Mouse (Mus musculus) CH12.LX (cell line): Measurements from ENCODE around the gene Ccdc97. TPM values are rescaled to one million over a fixed set of nuclear protein-coding genes. Genes with fewer than 3 reads are reported as not detected.

ENCODE experiments used
- DNase-seq: peaks from one replicate; pipeline ENCODE4 v3.0.0-alpha.2; 2013; ENCODE audit errors: extremely low read depth
- H3K27ac ChIP-seq: 2 replicates; pipeline ENCODE4 v1.5.1; 2012; ENCODE audit warnings: low read depth, mild to moderate bottlenecking, control low read depth, moderate library complexity; ENCODE audit not compliant: insufficient read depth
- H3K27me3 ChIP-seq: replicated peaks from 2 replicates; pipeline ENCODE3; 2012; ENCODE audit warnings: inconsistent platforms
- H3K36me3 ChIP-seq, 2 experiments: replicated peaks in 1 of 2; 2 replicates each; pipeline versions ENCODE3 to v1.6.1; 2012; ENCODE audit warnings: inconsistent platforms in 1 of 2, low read length in 1 of 2, mild to moderate bottlenecking in 1 of 2, mixed read lengths in 1 of 2, moderate library complexity in 1 of 2; ENCODE audit not compliant: control insufficient read depth in 1 of 2, insufficient read depth in 1 of 2
- H3K4me1 ChIP-seq, 2 experiments: 2 replicates each; pipeline ENCODE4 v1.6.1; 2012; ENCODE audit warnings: inconsistent platforms in 1 of 2, moderate library complexity in 1 of 2; ENCODE audit not compliant: insufficient read depth in 2 of 2, control insufficient read depth in 1 of 2
- H3K4me2 ChIP-seq: 2 replicates; pipeline ENCODE4 v1.6.1; 2012; ENCODE audit warnings: low read depth, mild to moderate bottlenecking, control low read depth; ENCODE audit not compliant: poor library complexity, insufficient read depth, severe bottlenecking
- H3K4me3 ChIP-seq, 3 experiments: fragments of 150-350 bp in 1 of 3; sonication (generic) in 1 of 3; replicated peaks in 1 of 3; 2 replicates each; pipeline versions ENCODE3 to v1.5.1; 2011 to 2012; ENCODE audit warnings: low read depth in 2 of 3, low read length in 2 of 3, mild to moderate bottlenecking in 2 of 3, moderate library complexity in 2 of 3, control low read depth in 1 of 3, improper control_type of control experiment in 1 of 3, inconsistent platforms in 1 of 3, mixed read lengths in 1 of 3; ENCODE audit not compliant: poor library complexity in 1 of 3
- H3K79me2 ChIP-seq: replicated peaks from 2 replicates; pipeline ENCODE4 v1.6.1; 2012; ENCODE audit warnings: mild to moderate bottlenecking, moderate library complexity; ENCODE audit not compliant: control insufficient read depth, poor library complexity, insufficient read depth, severe bottlenecking; ENCODE audit errors: extremely low read depth
- H3K9ac ChIP-seq: 2 replicates; pipeline ENCODE4 v1.6.1; 2012; ENCODE audit warnings: low read depth, mild to moderate bottlenecking, control low read depth, moderate library complexity; ENCODE audit not compliant: insufficient read depth
- H3K9me3 ChIP-seq: replicated peaks from 2 replicates; pipeline ENCODE3; 2012; ENCODE audit warnings: low read length, inconsistent platforms, mixed read lengths
- CHD1 ChIP-seq: IDR thresholded peaks from 2 replicates; pipeline ENCODE4 v1.6.1; 2012; ENCODE audit warnings: low read depth, low read length, improper control_type of control experiment, inconsistent platforms
- CTCF ChIP-seq, 2 experiments: IDR thresholded peaks in 1 of 2; conservative IDR thresholded peaks in 1 of 2; 2 replicates each; pipeline ENCODE4 v1.5.1; 2011 to 2012; ENCODE audit warnings: low read depth in 2 of 2, low read length in 2 of 2, improper control_type of control experiment in 1 of 2, inconsistent platforms in 1 of 2, mild to moderate bottlenecking in 1 of 2, moderate library complexity in 1 of 2
- ETS1 ChIP-seq: conservative IDR thresholded peaks from 2 replicates; pipeline ENCODE4 v1.6.1; 2012; ENCODE audit warnings: low read depth, mild to moderate bottlenecking, inconsistent platforms, low read length, improper control_type of control experiment, moderate library complexity
- HCFC1 ChIP-seq: IDR thresholded peaks from 2 replicates; pipeline ENCODE4 v1.6.1; 2012; ENCODE audit warnings: low read depth, mild to moderate bottlenecking, inconsistent platforms, low read length, improper control_type of control experiment
- JUN ChIP-seq: IDR thresholded peaks from 2 replicates; pipeline ENCODE4 v1.6.1; 2011; ENCODE audit warnings: low read depth, mild to moderate bottlenecking, low read length, improper control_type of control experiment, moderate library complexity; ENCODE audit not compliant: insufficient read depth
- JUND ChIP-seq: conservative IDR thresholded peaks from 2 replicates; pipeline ENCODE4 v1.6.1; 2011; ENCODE audit warnings: low read depth, low read length, improper control_type of control experiment
- MAFK ChIP-seq: IDR thresholded peaks from 2 replicates; pipeline ENCODE4 v1.6.1; 2011; ENCODE audit warnings: low read length, improper control_type of control experiment; ENCODE audit not compliant: insufficient replicate concordance
- MAX ChIP-seq: IDR thresholded peaks from 2 replicates; pipeline ENCODE4 v1.6.1; 2011; ENCODE audit warnings: low read length, improper control_type of control experiment
- MAZ ChIP-seq: IDR thresholded peaks from 2 replicates; pipeline ENCODE4 v1.6.1; 2012; ENCODE audit warnings: low read depth, mild to moderate bottlenecking, inconsistent platforms, low read length, improper control_type of control experiment, moderate library complexity
- MEF2A ChIP-seq: IDR thresholded peaks from 2 replicates; pipeline ENCODE4 v1.6.1; 2014; ENCODE audit warnings: low read depth, mild to moderate bottlenecking, inconsistent platforms, low read length, improper control_type of control experiment, borderline replicate concordance
- MXI1 ChIP-seq: IDR thresholded peaks from 2 replicates; pipeline ENCODE4 v1.6.1; 2011; ENCODE audit warnings: mild to moderate bottlenecking, low read depth, low read length, improper control_type of control experiment
- NELFE ChIP-seq: IDR thresholded peaks from 2 replicates; pipeline ENCODE4 v1.6.1; 2011; ENCODE audit warnings: low read depth, low read length, improper control_type of control experiment
- NRF1 ChIP-seq: IDR thresholded peaks from 2 replicates; pipeline ENCODE4 v1.6.1; 2014; ENCODE audit warnings: low read depth, mild to moderate bottlenecking, inconsistent platforms, low read length, improper control_type of control experiment, moderate library complexity
- PAX5 ChIP-seq: IDR thresholded peaks from 2 replicates; pipeline ENCODE4 v1.6.1; 2012; ENCODE audit warnings: low read length, inconsistent platforms, mixed read lengths
- POLR2AphosphoS2 ChIP-seq: IDR thresholded peaks from 2 replicates; pipeline ENCODE4 v1.6.1; 2011; ENCODE audit warnings: low read depth, low read length, improper control_type of control experiment
- RAD21 ChIP-seq: IDR thresholded peaks from 2 replicates; pipeline ENCODE4 v1.6.1; 2011; ENCODE audit warnings: low read depth, mild to moderate bottlenecking, low read length, improper control_type of control experiment, moderate library complexity
- RCOR1 ChIP-seq: conservative IDR thresholded peaks from 2 replicates; pipeline ENCODE4 v1.6.1; 2012; ENCODE audit warnings: low read depth, mild to moderate bottlenecking, inconsistent platforms, low read length, improper control_type of control experiment
- SIN3A ChIP-seq: IDR thresholded peaks from 2 replicates; pipeline ENCODE4 v1.6.1; 2012; ENCODE audit warnings: low read length, improper control_type of control experiment, inconsistent platforms
- SMC3 ChIP-seq: IDR thresholded peaks from 2 replicates; pipeline ENCODE4 v1.6.1; 2011; ENCODE audit warnings: low read depth, low read length, improper control_type of control experiment
- TBP ChIP-seq: conservative IDR thresholded peaks from 2 replicates; pipeline ENCODE4 v1.6.1; 2011; ENCODE audit warnings: low read depth, low read length, improper control_type of control experiment
- TCF12 ChIP-seq: IDR thresholded peaks from 2 replicates; pipeline ENCODE4 v1.6.1; 2014; ENCODE audit warnings: low read depth, mild to moderate bottlenecking, inconsistent platforms, low read length, improper control_type of control experiment
- UBTF ChIP-seq: IDR thresholded peaks from 2 replicates; pipeline ENCODE4 v1.6.1; 2012; ENCODE audit warnings: low read depth, mild to moderate bottlenecking, inconsistent platforms, low read length, improper control_type of control experiment, moderate library complexity
- ZKSCAN1 ChIP-seq: IDR thresholded peaks from 2 replicates; pipeline ENCODE4 v1.6.1; 2012; ENCODE audit warnings: low read depth, inconsistent platforms, low read length, improper control_type of control experiment, borderline replicate concordance
- ZMIZ1 ChIP-seq: IDR thresholded peaks from 2 replicates; pipeline ENCODE4 v1.6.1; 2012; ENCODE audit warnings: low read depth, mild to moderate bottlenecking, inconsistent platforms, low read length, improper control_type of control experiment
- dilution Hi-C: fragments of 300-500 bp; cut with MboI; formaldehyde crosslinking; loops from 2 replicates; pipeline ENCODE4 v1.14.3; 2020; ENCODE audit warnings: low sequenced_read_pairs; ENCODE audit not compliant: extremely low pct_unique_long_range_greater_than_20kb, extremely low pct_ligation_motif_present
- in situ Hi-C: fragments of 300-500 bp; cut with MboI; formaldehyde crosslinking; loops from 3 replicates; pipeline ENCODE4 v1.14.3; 2019; ENCODE audit warnings: low sequenced_read_pairs, low pct_ligation_motif_present, low pct_unique_long_range_greater_than_20kb, mixed read lengths
- polyA plus RNA-seq: library from polyadenylated mRNA; unstranded; fragments of >175 nt; gene quantifications from 2 replicates; pipeline ENCODE4 v1.2.1, GENCODE M21; 2012; ENCODE audit warnings: low read depth; ENCODE audit not compliant: insufficient read length
- total RNA-seq, 2 experiments: library from RNA; depleted of rRNA; stranded (reverse); fragments of 300-350 nt in 1 of 2; fragments of >200 nt in 1 of 2; gene quantifications; 2 replicates each; pipeline ENCODE4 v1.2.3; 2012 to 2014

Gene Ccdc97
- total and polyA plus RNA-seq, 3 experiments: 5.7 to 44.8 (median 14.1) TPM

- Histone ChIP-seq H3K9me3 (no peaks in the 10 kb centered on the region), H3K9ac (peak overlapping the region; percentile 98), H3K27ac (peak overlapping the region; percentile 64), H3K4me1 (peaks cover 21 to 45% of the 10 kb centered on the region in 2 experiments), H3K36me3 (peaks cover 10 to 44% of the 10 kb centered on the region in 2 experiments), H3K4me3 (peak overlapping the region; percentile 73 to 87 (median 83)), H3K79me2 (peaks cover 25% of the 10 kb centered on the region), H3K27me3 (no peaks in the 10 kb centered on the region), H3K4me2 (peak overlapping the region; percentile 60)
- TF ChIP-seq MXI1: peak; percentile 62
- no peak for TF ChIP-seq RCOR1
- TF ChIP-seq SIN3A: peak; percentile 75
- no peak for TF ChIP-seq CHD1
- TF ChIP-seq CTCF (conservative IDR thresholded peaks at IDR 0.05 in 1 of 2, IDR thresholded peaks at IDR 0.05 in 1 of 2; ENCODE audit: low read depth in 2 of 2, low read length in 2 of 2): peak in 1 of 2 experiments; percentile 68; a peak in 2 of 4 replicates
- TF ChIP-seq ZMIZ1: peak; percentile 43; the same call in 1 of the 2 replicates
- TF ChIP-seq MAZ: peak; percentile 76; the same call in 1 of the 2 replicates
- TF ChIP-seq HCFC1: peak; percentile 19; the same call in 1 of the 2 replicates
- 0 out of 2 replicates have a peak, but pooled peaks have one; percentile 7 for TF ChIP-seq ETS1
- TF ChIP-seq RAD21: no peak; the same call in none of the 2 replicates
- TF ChIP-seq UBTF: peak; percentile 91; the same call in 1 of the 2 replicates
- TF ChIP-seq ZKSCAN1: peak; percentile 16; the same call in 1 of the 2 replicates
- no peak for TF ChIP-seq JUN
- no peak; the same call in 1 of the 2 replicates for TF ChIP-seq POLR2AphosphoS2
- no peak for TF ChIP-seq PAX5
- TF ChIP-seq MAFK: no peak
- peak; percentile 18; the same call in 1 of the 2 replicates for TF ChIP-seq NELFE
- TF ChIP-seq MEF2A: no peak
- TF ChIP-seq MAX: peak; percentile 15; the same call in 1 of the 2 replicates
- TF ChIP-seq TCF12: peak; percentile 45; the same call in 1 of the 2 replicates
- no peak for TF ChIP-seq TBP
- TF ChIP-seq SMC3: peak; percentile 24; the same call in 1 of the 2 replicates
- TF ChIP-seq NRF1: no peak
- no peak for TF ChIP-seq JUND
- in situ Hi-C loops (no loop called here), dilution Hi-C loops (no loop called here)
- peak; percentile 48 for DNase-seq
Measured at GRCm38 (mm10) chr7:25687811-25688401, 31.0 kb downstream of the Ccdc97 start.
